Mouse (Mus musculus) spleen, adult 12 weeks (tissue): ENCODE measurements around the gene Vwa1.
A peak's percentile ranks its signal among the peaks of the same experiment; 100 is the strongest.
"Not testable (repeated sequence)": the region's sequence is repeated elsewhere in the genome, so short reads cannot be mapped to it uniquely, and the experiment has no call there.

Experiments used
- DNase-seq: peaks from one replicate; pipeline ENCODE4 v3.0.0; 2022; ENCODE audit warnings: low spot score

Vwa1 gene

DNA sequence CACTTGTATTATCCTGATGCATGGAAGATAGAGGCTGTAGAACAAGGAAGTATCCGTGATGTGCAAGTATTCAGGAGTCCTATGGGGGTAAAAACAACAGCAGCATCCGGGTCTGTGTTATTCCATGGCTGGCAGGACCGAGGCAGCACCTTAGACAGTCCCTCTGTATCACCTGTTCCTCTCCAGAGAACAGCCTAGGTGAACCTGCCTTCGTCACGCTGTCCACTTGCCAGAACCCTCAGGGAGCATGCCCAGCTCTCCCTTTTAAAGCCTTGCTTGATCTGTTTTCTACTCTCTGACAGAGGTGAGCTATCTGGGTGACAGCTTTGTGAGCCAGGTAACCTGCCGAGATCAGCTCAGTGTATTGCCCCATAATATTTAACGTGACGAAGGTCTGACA lies 30.0 kb downstream of the Vwa1 start:
- DNase-seq = no peak

- DNase-seq = no peak
These were observed 31.8 kb downstream of the Vwa1 start for GRCm38 (mm10) chr4:155742684-155743083.

- DNase-seq = not testable (repeated sequence)
These were observed 33.8 kb downstream of the Vwa1 start for GRCm38 (mm10) chr4:155740681-155741080.

DNA sequence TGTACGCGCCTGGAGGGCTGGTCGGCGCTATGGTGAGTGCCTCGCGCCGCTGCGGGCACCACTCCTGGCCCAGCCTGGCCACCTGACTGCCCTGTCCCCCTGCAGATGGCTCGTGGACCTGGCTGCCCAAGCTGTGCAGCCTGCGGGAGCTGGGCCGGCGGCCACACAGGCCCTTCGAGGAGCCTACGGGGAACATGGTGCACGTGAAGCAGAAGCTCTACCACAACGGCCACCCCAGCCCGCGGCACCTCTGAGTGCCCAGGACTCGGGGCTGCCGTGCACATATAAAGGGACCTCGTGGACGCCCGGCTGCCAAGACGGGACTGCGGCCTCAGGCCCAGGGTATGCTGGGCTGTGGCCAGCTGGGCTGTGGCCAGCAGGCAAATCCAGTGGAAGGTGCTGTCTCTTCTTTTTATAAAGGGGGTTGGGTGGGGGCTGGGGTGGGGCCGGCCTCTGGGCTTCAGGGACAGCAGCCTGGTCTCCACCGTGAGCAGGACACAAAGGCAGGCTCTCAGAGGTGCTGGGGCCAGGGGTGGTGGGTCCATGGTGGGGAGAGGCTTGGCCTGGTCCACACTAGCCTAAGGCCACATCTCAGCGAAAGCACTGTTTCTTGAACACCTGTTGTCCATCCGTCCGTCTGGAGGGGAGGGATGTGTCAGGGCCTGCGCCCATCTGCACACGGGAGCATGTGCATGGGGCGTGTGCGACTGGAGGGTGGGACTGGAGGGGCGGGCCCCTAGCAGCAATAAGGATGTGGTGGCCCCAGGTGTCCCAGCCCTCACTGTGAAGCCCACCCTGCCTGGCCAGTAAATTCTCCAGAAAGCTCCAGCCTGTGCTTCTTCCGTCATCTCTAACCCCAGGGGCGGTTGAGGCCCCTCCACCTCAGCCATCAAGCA lies 34.5 kb downstream of the Vwa1 start:
- DNase-seq = no peak

GRCm38 (mm10) chr4:155739152-155739551 lies 35.3 kb downstream of the Vwa1 start:
- DNase-seq = no peak

DNA sequence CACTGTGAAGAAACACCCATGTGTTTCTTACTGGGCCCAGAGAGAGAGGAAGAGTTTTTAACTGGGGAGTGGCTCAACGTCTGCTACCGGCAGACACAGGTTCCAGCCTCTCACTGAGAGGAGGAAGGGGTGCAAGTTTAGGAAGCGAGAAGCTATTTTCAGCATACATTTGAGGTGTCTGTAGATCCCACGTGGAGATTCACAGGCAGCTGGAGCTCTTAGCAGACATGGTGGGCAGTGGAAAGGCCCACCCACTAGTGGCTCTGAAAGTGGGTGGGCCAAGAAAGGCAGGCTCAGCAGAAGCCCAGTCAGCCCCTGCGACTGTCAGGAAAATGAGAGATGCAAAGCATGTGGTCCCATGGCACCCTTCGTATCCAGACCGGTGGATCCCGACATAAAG lies 36.2 kb downstream of the Vwa1 start:
- no peak for DNase-seq

- no peak for DNase-seq
These were observed 38.1 kb downstream of the Vwa1 start for GRCm38 (mm10) chr4:155736421-155736820.

DNA sequence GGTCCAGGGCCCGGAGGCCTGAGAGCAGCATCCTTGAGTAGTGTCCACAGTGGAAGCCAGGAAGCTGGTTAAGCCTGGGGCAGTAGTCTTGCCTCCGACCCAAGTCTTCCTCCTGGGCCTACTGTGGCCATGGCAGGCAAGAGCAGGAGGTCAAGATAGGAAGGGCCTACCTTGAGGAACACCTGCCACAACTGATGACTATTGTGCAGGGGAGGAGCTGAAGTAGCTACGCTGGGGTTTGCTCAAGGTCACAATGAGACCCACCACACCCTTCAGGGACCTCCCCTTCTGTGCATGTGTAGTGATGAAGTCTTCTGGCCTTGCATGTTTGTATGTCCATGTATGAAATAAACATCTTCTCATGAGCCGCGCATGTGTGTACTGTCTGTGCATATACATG lies 38.7 kb downstream of the Vwa1 start:
- no peak for DNase-seq

- no peak for DNase-seq
These were observed 39.4 kb downstream of the Vwa1 start for GRCm38 (mm10) chr4:155734951-155735702.

DNA sequence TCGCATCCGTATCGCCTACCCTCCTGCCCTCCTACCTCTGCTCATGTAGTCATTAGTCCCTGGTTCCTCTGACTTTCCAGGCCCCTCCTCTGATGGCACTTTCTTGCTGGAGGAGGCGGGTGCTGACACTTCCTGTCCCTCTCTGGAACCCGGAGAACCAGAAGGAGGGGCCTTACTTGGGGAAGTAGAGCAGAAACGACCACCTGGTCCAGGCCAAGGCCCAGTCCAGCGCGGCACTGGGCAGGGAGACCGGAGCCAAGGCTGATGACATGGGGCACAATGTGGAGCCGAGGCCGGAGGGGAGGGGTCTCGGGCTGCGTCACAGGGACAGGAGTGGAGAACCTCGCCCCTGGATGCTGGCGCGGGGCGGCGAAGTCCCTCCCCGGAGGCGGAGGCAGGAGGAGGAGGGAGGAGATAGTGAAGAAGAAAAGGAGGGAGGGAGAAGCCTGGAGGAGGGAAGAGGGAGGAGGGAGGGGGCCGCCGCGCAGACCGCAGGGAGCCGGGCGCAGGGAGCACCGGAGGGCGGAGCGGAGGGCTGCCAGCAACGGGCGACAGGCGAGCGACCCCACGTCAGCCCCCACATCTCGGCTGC lies 40.1 kb downstream of the Vwa1 start, which contains the start of gene Tmem240:
Gene Tmem240, plus strand, starts transcription at position 451 of the 592 bp plus-strand sequence.
- DNase-seq = peak; percentile 61

- DNase-seq = no peak
These were observed 41.2 kb downstream of the Vwa1 start for GRCm38 (mm10) chr4:155733267-155733666.

- no peak for DNase-seq
These were observed 46.5 kb downstream of the Vwa1 start for GRCm38 (mm10) chr4:155727993-155728392.

DNA sequence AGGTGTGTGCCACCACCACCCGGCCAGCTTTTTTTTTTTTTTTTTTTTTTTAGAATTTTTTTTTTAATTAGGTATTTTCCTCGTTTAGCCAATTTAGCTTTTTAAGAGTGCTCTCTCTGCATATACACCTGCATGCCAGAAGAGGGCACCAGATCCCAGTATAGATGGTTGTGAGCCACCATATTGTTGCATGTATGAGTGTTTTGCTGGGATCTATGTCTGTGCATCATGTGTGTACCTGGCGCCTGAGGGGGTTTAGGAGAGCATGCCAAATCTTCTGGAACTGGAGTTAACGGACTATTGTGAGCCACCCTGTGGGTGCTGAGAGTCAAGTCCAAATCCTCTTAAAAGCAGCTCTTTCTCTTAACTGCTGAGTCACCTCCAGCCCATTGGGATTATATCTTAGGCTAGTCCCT lies 52.8 kb downstream of the Vwa1 start:
- no peak for DNase-seq
